In genomic region chr1:164315266-164315665, GRCm38 (mm10) we compare ENCODE assay signal across 8 mouse cellular contexts. TPM values are rescaled to one million over a fixed set of nuclear protein-coding genes. Genes with fewer than 3 reads are reported as not detected.
DNase-seq lines count a peak whose midpoint lies in the region; ATAC-seq and TF ChIP-seq lines count a peak whose summit lies in the region.

No protein-coding gene starts in this region.

- no peaks in the 10 kb centered on the region for H3K9me3 ChIP-seq in forebrain, postnatal 0 days (ENCODE audit: low read length)
- H3K9me3 ChIP-seq in forebrain, embryonic 13.5 days (replicated peaks): no peaks in the 10 kb centered on the region
- no peaks in the 10 kb centered on the region for H3K9me3 ChIP-seq in midbrain, postnatal 0 days (ENCODE audit: low read length)
- no peaks in the 10 kb centered on the region for H3K9me3 ChIP-seq in midbrain, embryonic 10.5 days (replicated peaks)

- H3K27me3 ChIP-seq in forebrain, postnatal 0 days (ENCODE audit: insufficient read depth, low read length): no peaks in the 10 kb centered on the region
- no peaks in the 10 kb centered on the region for H3K27me3 ChIP-seq in forebrain, embryonic 13.5 days
- no peaks in the 10 kb centered on the region for H3K27me3 ChIP-seq in midbrain, postnatal 0 days (ENCODE audit: insufficient read depth, low read length)
- H3K27me3 ChIP-seq in midbrain, embryonic 10.5 days (ENCODE audit: low read depth, poor library complexity, severe bottlenecking): no peaks in the 10 kb centered on the region
- H3K27me3 ChIP-seq in myocyte (ENCODE audit: control insufficient read depth, insufficient read depth, insufficient read length): no peaks in the 10 kb centered on the region

- peak; percentile 25 for DNase-seq in forebrain, postnatal 0 days
- DNase-seq in midbrain, postnatal 0 days (ENCODE audit: low spot score): peak; percentile 34
- DNase-seq in midbrain, embryonic 10.5 days (ENCODE audit: low spot score): no peak
- DNase-seq in adrenal gland, postnatal 25 days: peak; percentile 9
- DNase-seq in adipocyte (ENCODE audit: low spot score): no peak

- no peaks in the 10 kb centered on the region for H3K4me1 ChIP-seq in forebrain, postnatal 0 days (ENCODE audit: insufficient read depth)
- H3K4me1 ChIP-seq in forebrain, embryonic 13.5 days: 0 out of 2 replicates have a peak, but pooled peaks cover 4% of the 10 kb centered on the region
- no peaks in the 10 kb centered on the region for H3K4me1 ChIP-seq in midbrain, postnatal 0 days (ENCODE audit: insufficient read depth, low read length)
- H3K4me1 ChIP-seq in midbrain, embryonic 10.5 days: no peaks in the 10 kb centered on the region

- no peaks in the 10 kb centered on the region for H3K79me2 ChIP-seq in myocyte (ENCODE audit: control insufficient read depth, insufficient read depth)

- H3K36me3 ChIP-seq in forebrain, postnatal 0 days (ENCODE audit: insufficient read depth): peaks cover 9% of the 10 kb centered on the region; the same call in 1 of the 2 replicates
- H3K36me3 ChIP-seq in forebrain, embryonic 13.5 days (ENCODE audit: poor library complexity, severe bottlenecking): peaks cover 11% of the 10 kb centered on the region
- peaks cover 12% of the 10 kb centered on the region for H3K36me3 ChIP-seq in midbrain, postnatal 0 days (ENCODE audit: insufficient read depth, low read length)
- H3K36me3 ChIP-seq in midbrain, embryonic 10.5 days: peaks cover 38% of the 10 kb centered on the region
- peaks cover 3% of the 10 kb centered on the region for H3K36me3 ChIP-seq in myocyte (ENCODE audit: control insufficient read depth, insufficient read depth)

- 67% methylated on average over 8 of the region's 8 CpGs for WGBS in forebrain, postnatal 0 days
- WGBS in forebrain, embryonic 13.5 days: 72% methylated on average over 8 of the region's 8 CpGs
- WGBS in midbrain, postnatal 0 days: 75% methylated on average over 8 of the region's 8 CpGs
- 81% methylated on average over 8 of the region's 8 CpGs for WGBS in midbrain, embryonic 10.5 days

- ATAC-seq in forebrain, postnatal 0 days: no peak
- no peak for ATAC-seq in forebrain, embryonic 13.5 days
- ATAC-seq in midbrain, postnatal 0 days (ENCODE audit: low FRiP score): no peak
- ATAC-seq in erythroid progenitor cell, adult 5-6 weeks (replicated peaks; ENCODE audit: low FRiP score, poor library complexity, severe bottlenecking): peak; percentile 68

- no peak overlapping the region for H3K4me3 ChIP-seq in forebrain, postnatal 0 days (ENCODE audit: low read depth, low read length)
- no peak overlapping the region for H3K4me3 ChIP-seq in forebrain, embryonic 13.5 days
- no peak overlapping the region for H3K4me3 ChIP-seq in midbrain, postnatal 0 days (ENCODE audit: low read depth, low read length)
- H3K4me3 ChIP-seq in midbrain, embryonic 10.5 days: no peak overlapping the region
- no peak overlapping the region for H3K4me3 ChIP-seq in myocyte

- no peak for TF ChIP-seq POLR2A in myocyte (IDR thresholded peaks at IDR 0.05; ENCODE audit: insufficient read length, low read depth)

- peak; percentile 75 for TF ChIP-seq CTCF in forebrain, postnatal 0 days (IDR thresholded peaks at IDR 0.05; ENCODE audit: low read depth)
- TF ChIP-seq CTCF in midbrain, postnatal 0 days (IDR thresholded peaks at IDR 0.05): peak; percentile 79

- H3K4me2 ChIP-seq in forebrain, postnatal 0 days (ENCODE audit: low read depth): no peak overlapping the region
- no peak overlapping the region for H3K4me2 ChIP-seq in forebrain, embryonic 13.5 days
- no peak overlapping the region for H3K4me2 ChIP-seq in midbrain, postnatal 0 days (ENCODE audit: low read depth, low read length, poor library complexity, severe bottlenecking)
- no peak overlapping the region for H3K4me2 ChIP-seq in myocyte (ENCODE audit: low read depth)

- no peak overlapping the region for H3ac ChIP-seq in myocyte (ENCODE audit: control insufficient read depth, insufficient read length)

- no peak overlapping the region for H3K9ac ChIP-seq in forebrain, postnatal 0 days
- no peak overlapping the region for H3K9ac ChIP-seq in forebrain, embryonic 13.5 days
- H3K9ac ChIP-seq in midbrain, postnatal 0 days (replicated peaks; ENCODE audit: low read length, poor library complexity, severe bottlenecking): no peak overlapping the region

- H3K27ac ChIP-seq in forebrain, postnatal 0 days (ENCODE audit: low read depth, low read length): no peak overlapping the region
- no peak overlapping the region for H3K27ac ChIP-seq in forebrain, embryonic 13.5 days
- no peak overlapping the region for H3K27ac ChIP-seq in midbrain, postnatal 0 days (ENCODE audit: low read depth, low read length)
- no peak overlapping the region for H3K27ac ChIP-seq in midbrain, embryonic 10.5 days (replicated peaks)

TF ChIP-seq in myocyte, 11 proteins besides CTCF, POLR2A, EP300 and RAD21:
- TF ChIP-seq TCF12 (IDR thresholded peaks at IDR 0.05; ENCODE audit: insufficient read depth, poor library complexity, severe bottlenecking) (no peak), USF1 (IDR thresholded peaks at IDR 0.05; ENCODE audit: low read depth) (peak; percentile 53)

RNA-seq across cellular contexts. Expression of gene Blzf1, which starts 8.0 kb away (rescaled TPM):
- 17.5 and 21.5 TPM in 2 replicates for total RNA-seq in forebrain, postnatal 0 days (2014; rRNA removed)
- polyA plus RNA-seq in forebrain, postnatal 0 days (2015; fragmentation: Nextera tagmentation; extraction: Ambion mirVana): 16.1 and 22.3 TPM in 2 replicates
- polyA plus RNA-seq in forebrain, embryonic 13.5 days (2015; fragmentation: Nextera tagmentation; extraction: Ambion mirVana): 29.9 and 30.0 TPM in 2 replicates
- total RNA-seq in midbrain, postnatal 0 days (2014; rRNA removed): 12.1 and 16.7 TPM in 2 replicates
- 22.5 and 23.0 TPM in 2 replicates for polyA plus RNA-seq in midbrain, postnatal 0 days (2015; fragmentation: Nextera tagmentation; extraction: Ambion mirVana)
- polyA plus RNA-seq in midbrain, embryonic 10.5 days (2016; fragmentation: Nextera tagmentation; extraction: Ambion mirVana): 26.0 and 27.2 TPM in 2 replicates
- 27.5 and 30.0 TPM in 2 replicates for total RNA-seq in adrenal gland, postnatal 25 days (2021)
- total RNA-seq in erythroid progenitor cell, adult 5-6 weeks (2015; ENCODE audit: low replicate concordance): 5.4 and 11.3 TPM in 2 replicates
- 10.1 and 17.5 TPM in 2 replicates for total RNA-seq in erythroid progenitor cell, adult 5-6 weeks (2017; ENCODE audit: low replicate concordance)
- 11.4 TPM for polyA plus RNA-seq in myocyte (2012; fragmentation: generic; extraction: Trizol)

RNA-seq across cellular contexts. Expression of gene Nme7, which starts 11.3 kb away (rescaled TPM):
- 37.7 and 37.9 TPM in 2 replicates for total RNA-seq in forebrain, postnatal 0 days (2014; rRNA removed)
- 32.1 and 33.2 TPM in 2 replicates for polyA plus RNA-seq in forebrain, postnatal 0 days (2015; fragmentation: Nextera tagmentation; extraction: Ambion mirVana)
- polyA plus RNA-seq in forebrain, embryonic 13.5 days (2015; fragmentation: Nextera tagmentation; extraction: Ambion mirVana): 42.1 and 44.8 TPM in 2 replicates
- 17.6 and 18.5 TPM in 2 replicates for total RNA-seq in midbrain, postnatal 0 days (2014; rRNA removed)
- polyA plus RNA-seq in midbrain, postnatal 0 days (2015; fragmentation: Nextera tagmentation; extraction: Ambion mirVana): 25.8 and 27.5 TPM in 2 replicates
- polyA plus RNA-seq in midbrain, embryonic 10.5 days (2016; fragmentation: Nextera tagmentation; extraction: Ambion mirVana): 32.2 and 36.3 TPM in 2 replicates
- total RNA-seq in adrenal gland, postnatal 25 days (2021): 18.3 and 20.1 TPM in 2 replicates
- total RNA-seq in erythroid progenitor cell, adult 5-6 weeks (2015; ENCODE audit: low replicate concordance): 3.8 and 14.1 TPM in 2 replicates
- 5.3 and 13.7 TPM in 2 replicates for total RNA-seq in erythroid progenitor cell, adult 5-6 weeks (2017; ENCODE audit: low replicate concordance)
- polyA plus RNA-seq in myocyte (2012; fragmentation: generic; extraction: Trizol): 10.7 TPM

RNA-seq across cellular contexts. Expression of gene Ccdc181, which starts 39.9 kb away (rescaled TPM):
- total RNA-seq in forebrain, postnatal 0 days (2014; rRNA removed): 20.1 and 21.2 TPM in 2 replicates
- polyA plus RNA-seq in forebrain, postnatal 0 days (2015; fragmentation: Nextera tagmentation; extraction: Ambion mirVana): 24.2 and 28.1 TPM in 2 replicates
- 17.3 and 18.5 TPM in 2 replicates for polyA plus RNA-seq in forebrain, embryonic 13.5 days (2015; fragmentation: Nextera tagmentation; extraction: Ambion mirVana)
- total RNA-seq in midbrain, postnatal 0 days (2014; rRNA removed): 12.6 and 20.9 TPM in 2 replicates
- 27.2 and 29.0 TPM in 2 replicates for polyA plus RNA-seq in midbrain, postnatal 0 days (2015; fragmentation: Nextera tagmentation; extraction: Ambion mirVana)
- 11.5 and 14.5 TPM in 2 replicates for polyA plus RNA-seq in midbrain, embryonic 10.5 days (2016; fragmentation: Nextera tagmentation; extraction: Ambion mirVana)
- 9.3 and 14.2 TPM in 2 replicates for total RNA-seq in adrenal gland, postnatal 25 days (2021)
- 1.7 and 15.5 TPM in 2 replicates for total RNA-seq in erythroid progenitor cell, adult 5-6 weeks (2015; ENCODE audit: low replicate concordance)
- 8.4 and 9.0 TPM in 2 replicates for total RNA-seq in erythroid progenitor cell, adult 5-6 weeks (2017; ENCODE audit: low replicate concordance)
- 4.1 TPM for polyA plus RNA-seq in myocyte (2012; fragmentation: generic; extraction: Trizol)

Comparison
In these comparisons a context has a peak if more than half of its experiments do, and no peak if none do; other contexts are left out.
1. DNase-seq: peak in forebrain, postnatal 0 days (single experiment), midbrain, postnatal 0 days (single experiment) and adrenal gland, postnatal 25 days (single experiment); none in midbrain, embryonic 10.5 days (single experiment) and adipocyte (single experiment).